Mouse (Mus musculus): ENCODE measurements around the gene Pou3f1. TPM values are rescaled to one million over a fixed set of nuclear protein-coding genes. Genes with fewer than 3 reads are reported as not detected.

Pou3f1 gene
- polyA plus RNA-seq, 1 experiment: 0.02 TPM

DNA sequence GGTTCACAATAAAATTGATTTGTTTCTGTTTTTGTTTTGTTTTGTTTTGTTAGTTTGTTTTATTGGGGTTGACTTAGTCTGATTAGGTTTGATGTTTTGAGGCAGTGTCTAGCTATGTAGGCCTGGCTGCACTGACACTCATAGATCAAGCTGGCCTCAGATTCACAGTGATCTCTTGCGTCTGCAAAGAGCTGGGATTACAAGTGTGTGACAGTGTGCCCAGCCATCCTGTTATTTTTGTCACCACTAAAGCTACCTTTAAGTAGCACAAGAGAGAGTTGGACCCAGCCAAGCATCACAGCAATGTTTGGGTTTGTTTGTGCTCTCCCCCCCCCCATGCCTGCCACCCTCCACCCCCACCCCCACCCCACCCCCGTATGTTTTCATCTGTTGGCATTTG lies 38.0 kb downstream of the Pou3f1 start:
- Histone ChIP-seq H3K4me1 (ENCODE audit: control insufficient read depth) (peaks cover 54% of the 10 kb centered on the region), H3K9me3 (ENCODE audit: control insufficient read depth, low read length) (no peaks in the 10 kb centered on the region), H3K36me3 (ENCODE audit: control insufficient read depth) (peaks cover 7% of the 10 kb centered on the region), H3K27me3 (ENCODE audit: control insufficient read depth) (peaks cover 11% of the 10 kb centered on the region), H3K4me3 (replicated peaks) (no peak overlapping the region)
- TF ChIP-seq GATA1 (IDR thresholded peaks at IDR 0.05; ENCODE audit: low read length): no peak
- TF ChIP-seq TAL1 (IDR thresholded peaks at IDR 0.05; ENCODE audit: low read length): no peak

DNA sequence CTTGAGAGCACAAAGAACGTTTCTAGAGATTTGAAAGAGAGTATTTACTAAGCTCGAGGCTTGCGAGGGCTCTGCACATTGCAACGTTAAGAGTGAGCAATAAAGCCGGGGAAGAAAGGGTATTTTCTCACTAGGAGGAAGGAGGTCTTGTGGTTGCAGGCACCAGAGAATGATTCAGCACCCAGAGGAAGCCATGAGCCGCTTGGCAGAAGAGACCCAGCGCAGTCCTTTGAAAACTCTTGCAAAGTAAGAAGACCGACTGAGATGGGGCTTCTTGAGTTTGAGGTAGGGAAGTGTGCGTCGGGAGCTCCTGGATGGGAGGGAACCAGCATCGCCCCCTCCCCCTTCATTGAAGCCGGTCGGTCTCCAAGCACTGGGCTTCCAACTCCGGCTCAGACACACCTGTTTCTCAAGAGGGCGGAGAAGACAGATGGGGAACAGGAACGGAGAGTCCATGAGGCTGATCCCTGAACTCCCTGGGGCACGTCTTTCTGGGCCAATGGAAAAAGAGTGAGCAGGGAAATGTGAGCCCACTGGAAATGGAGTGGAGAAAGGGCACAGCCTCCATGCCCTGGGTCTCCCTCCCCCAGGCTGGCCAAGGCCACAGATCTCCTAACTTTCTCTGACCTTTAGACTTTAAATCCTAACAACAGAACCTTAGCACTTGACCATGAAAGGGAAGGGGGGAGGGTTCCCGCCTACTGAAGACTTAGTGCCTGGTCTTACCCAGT lies 39.3 kb downstream of the Pou3f1 start:
- Histone ChIP-seq H3K36me3 (ENCODE audit: control insufficient read depth) (peaks cover under 1% of the 10 kb centered on the region), H3K4me3 (replicated peaks) (peak overlapping the region; percentile 27), H3K9me3 (ENCODE audit: control insufficient read depth, low read length) (no peaks in the 10 kb centered on the region), H3K27me3 (ENCODE audit: control insufficient read depth) (peaks cover 24% of the 10 kb centered on the region), H3K4me1 (ENCODE audit: control insufficient read depth) (peaks cover 63% of the 10 kb centered on the region)
- no peak for TF ChIP-seq TAL1 (IDR thresholded peaks at IDR 0.05; ENCODE audit: low read length)
- TF ChIP-seq GATA1 (IDR thresholded peaks at IDR 0.05; ENCODE audit: low read length): no peak

DNA sequence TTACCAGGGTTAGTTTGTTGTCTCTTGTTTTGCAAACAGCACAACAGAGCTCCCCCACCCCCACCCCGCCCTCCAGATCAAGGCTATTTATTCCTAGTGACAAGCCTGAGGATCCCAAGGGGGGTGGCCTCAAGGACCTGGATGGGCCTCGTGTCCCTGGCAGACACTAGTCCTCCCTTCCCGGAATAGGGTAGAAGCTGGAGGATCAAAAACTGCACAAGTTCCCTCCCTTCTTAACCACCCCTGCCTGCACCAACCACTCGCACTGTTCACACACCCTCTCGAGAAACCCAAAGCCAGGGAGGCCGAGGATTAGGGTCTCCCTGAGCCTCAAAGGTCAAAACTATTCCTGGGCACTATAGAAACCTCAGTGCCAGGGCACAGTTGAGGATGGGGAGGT lies 43.2 kb downstream of the Pou3f1 start:
- H3K4me1 ChIP-seq (ENCODE audit: control insufficient read depth): peaks cover 46% of the 10 kb centered on the region
- H3K4me3 ChIP-seq (replicated peaks): peak overlapping the region; percentile 69
- H3K27me3 ChIP-seq (ENCODE audit: control insufficient read depth): peaks cover 48% of the 10 kb centered on the region
- no peaks in the 10 kb centered on the region for H3K9me3 ChIP-seq (ENCODE audit: control insufficient read depth, low read length)
- TF ChIP-seq GATA1 (IDR thresholded peaks at IDR 0.05; ENCODE audit: low read length) (no peak), TAL1 (IDR thresholded peaks at IDR 0.05; ENCODE audit: low read length) (no peak)
- H3K36me3 ChIP-seq (ENCODE audit: control insufficient read depth): no peaks in the 10 kb centered on the region

DNA sequence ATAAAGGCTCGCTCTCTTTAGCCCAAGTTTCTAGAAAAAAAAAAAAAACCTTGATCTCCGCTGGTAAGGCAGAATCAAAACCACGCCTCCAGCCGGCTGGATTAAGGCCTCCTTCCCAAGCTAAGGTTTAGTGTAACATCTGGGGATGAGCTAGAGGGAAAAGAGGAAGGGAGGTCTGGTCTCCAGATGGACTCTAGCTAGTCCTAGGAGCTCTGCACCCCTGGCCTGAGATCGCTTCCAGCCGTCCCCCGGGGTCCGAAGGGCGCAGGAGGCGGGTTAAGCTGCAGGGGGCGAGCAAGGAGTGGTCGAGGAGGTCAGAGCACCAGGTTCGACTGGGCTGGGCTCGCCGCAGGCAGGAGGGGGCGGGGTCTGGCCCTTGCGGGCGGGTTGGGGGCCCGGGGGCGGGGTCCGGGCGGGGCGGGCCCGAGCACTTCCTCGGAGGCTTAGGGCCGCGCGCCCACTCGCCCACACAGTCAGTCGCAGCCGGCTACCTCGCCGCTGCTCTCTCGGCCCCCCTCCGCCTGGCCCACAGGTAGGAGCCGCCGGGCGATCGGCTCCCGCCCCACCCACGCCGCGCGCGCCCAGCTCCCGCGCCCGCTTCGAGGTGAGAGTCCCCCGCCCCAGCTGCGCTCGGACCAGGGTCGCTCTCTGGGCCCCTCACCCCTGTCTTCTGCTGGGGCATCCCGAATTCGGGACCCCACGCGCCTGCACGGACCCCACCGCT lies 43.8 kb downstream of the Pou3f1 start, which contains the start of gene Fhl3:
Gene Fhl3 (plus strand): TSS at position 454 of the 724 bp plus-strand sequence.
- Histone ChIP-seq H3K36me3 (ENCODE audit: control insufficient read depth) (no peaks in the 10 kb centered on the region), H3K4me1 (ENCODE audit: control insufficient read depth) (peaks cover 45% of the 10 kb centered on the region), H3K9me3 (ENCODE audit: control insufficient read depth, low read length) (no peaks in the 10 kb centered on the region), H3K4me3 (replicated peaks) (peak within 1 kb of the TSS; percentile 69), H3K27me3 (ENCODE audit: control insufficient read depth) (peaks cover 52% of the 10 kb centered on the region)
- no peak for TF ChIP-seq TAL1 (IDR thresholded peaks at IDR 0.05; ENCODE audit: low read length)
- TF ChIP-seq GATA1 (IDR thresholded peaks at IDR 0.05; ENCODE audit: low read length): no peak

DNA sequence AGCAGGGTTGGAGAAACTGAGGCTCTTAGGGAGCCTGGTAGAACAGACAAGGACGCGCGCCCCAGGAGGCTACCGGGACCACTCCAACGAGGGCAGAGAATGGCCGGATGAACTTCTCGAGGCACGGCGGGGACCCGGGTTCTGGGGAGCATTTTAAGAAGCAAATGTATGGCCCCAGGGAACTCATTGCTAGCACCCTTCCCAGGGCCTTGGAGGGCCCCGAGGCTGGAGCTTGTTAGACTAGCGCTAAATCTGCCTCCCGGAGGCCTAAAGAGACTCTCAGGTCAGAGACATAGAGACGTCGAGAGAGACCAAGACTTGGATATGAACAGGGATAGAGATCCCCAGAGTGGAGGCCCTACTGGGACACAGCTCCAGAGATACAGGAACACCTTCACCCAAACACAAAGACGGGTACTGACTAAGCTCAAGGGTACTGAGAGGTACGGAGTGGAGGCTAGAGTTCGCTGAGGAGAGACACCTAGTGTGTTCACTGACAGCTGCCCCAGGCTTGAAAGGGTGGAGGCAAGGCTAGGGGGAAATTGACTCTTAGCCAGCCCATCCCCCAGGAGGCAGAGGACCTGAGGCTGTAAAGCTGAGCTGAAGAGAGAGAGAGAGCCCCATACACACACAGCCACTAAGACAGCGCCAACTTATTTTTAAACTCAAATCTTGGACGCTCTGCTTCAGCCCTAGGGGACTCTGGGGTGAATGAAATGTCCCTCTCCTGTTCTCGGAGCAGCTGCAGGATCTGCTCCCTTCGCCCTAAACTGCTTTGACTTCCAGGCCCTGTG lies 44.6 kb downstream of the Pou3f1 start:
- Histone ChIP-seq H3K36me3 (ENCODE audit: control insufficient read depth) (peaks cover 4% of the 10 kb centered on the region; the same call in 1 of the 2 replicates), H3K4me1 (ENCODE audit: control insufficient read depth) (peaks cover 40% of the 10 kb centered on the region), H3K4me3 (replicated peaks) (peak overlapping the region; percentile 69), H3K9me3 (ENCODE audit: control insufficient read depth, low read length) (no peaks in the 10 kb centered on the region), H3K27me3 (ENCODE audit: control insufficient read depth) (peaks cover 47% of the 10 kb centered on the region)
- TF ChIP-seq GATA1 (IDR thresholded peaks at IDR 0.05; ENCODE audit: low read length): no peak
- no peak for TF ChIP-seq TAL1 (IDR thresholded peaks at IDR 0.05; ENCODE audit: low read length)

DNA sequence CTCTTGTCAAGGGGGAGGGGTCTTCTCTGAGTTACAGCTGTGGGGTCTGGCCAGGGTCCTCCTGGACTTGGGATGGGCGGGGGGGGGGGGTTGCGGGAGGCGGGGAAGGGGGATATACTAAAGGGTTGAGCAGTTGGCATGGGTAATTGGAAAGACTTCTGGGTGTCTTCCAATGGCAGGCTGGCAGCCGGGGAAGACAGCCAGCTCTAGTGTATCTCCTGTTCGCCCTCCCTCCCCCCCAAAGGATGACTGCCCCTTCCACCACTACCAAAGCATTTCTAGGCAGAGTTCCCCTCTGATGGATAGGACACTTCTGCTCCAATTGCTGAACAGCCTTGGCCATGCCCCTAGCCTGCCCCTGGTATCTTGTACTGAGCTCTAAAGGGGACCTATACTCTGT lies 45.3 kb downstream of the Pou3f1 start:
- Histone ChIP-seq H3K9me3 (ENCODE audit: control insufficient read depth, low read length) (no peaks in the 10 kb centered on the region), H3K27me3 (ENCODE audit: control insufficient read depth) (peaks cover 46% of the 10 kb centered on the region), H3K36me3 (ENCODE audit: control insufficient read depth) (peaks cover 4% of the 10 kb centered on the region; the same call in 1 of the 2 replicates), H3K4me1 (ENCODE audit: control insufficient read depth) (peaks cover 38% of the 10 kb centered on the region), H3K4me3 (replicated peaks) (no peak overlapping the region)
- TF ChIP-seq GATA1 (IDR thresholded peaks at IDR 0.05; ENCODE audit: low read length) (no peak), TAL1 (IDR thresholded peaks at IDR 0.05; ENCODE audit: low read length) (no peak)

DNA sequence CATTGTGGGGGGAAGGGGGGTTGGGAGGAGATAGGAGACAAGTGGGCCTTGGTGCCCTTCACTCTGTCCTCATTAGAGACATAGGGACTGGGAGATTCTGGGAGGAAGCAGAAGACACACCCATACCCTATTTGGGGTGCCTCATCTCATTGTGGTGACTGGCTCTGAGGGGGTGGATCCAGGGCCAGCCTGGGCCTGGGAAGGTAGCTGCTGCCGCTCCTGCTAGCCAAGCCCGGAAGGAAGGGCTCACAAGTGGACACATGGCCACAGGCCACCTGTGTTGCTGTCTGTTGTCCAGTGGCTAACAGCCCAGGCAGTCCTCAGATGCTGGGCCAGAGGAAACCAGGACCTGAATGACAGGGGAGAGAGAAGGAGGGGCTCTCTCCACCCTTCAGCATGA lies 46.8 kb downstream of the Pou3f1 start:
- Histone ChIP-seq H3K27me3 (ENCODE audit: control insufficient read depth) (peaks cover 46% of the 10 kb centered on the region), H3K36me3 (ENCODE audit: control insufficient read depth) (peaks cover 10% of the 10 kb centered on the region; the same call in 1 of the 2 replicates), H3K4me1 (ENCODE audit: control insufficient read depth) (peaks cover 43% of the 10 kb centered on the region), H3K4me3 (replicated peaks) (no peak overlapping the region), H3K9me3 (ENCODE audit: control insufficient read depth, low read length) (no peaks in the 10 kb centered on the region)
- TF ChIP-seq TAL1 (IDR thresholded peaks at IDR 0.05; ENCODE audit: low read length) (no peak), GATA1 (IDR thresholded peaks at IDR 0.05; ENCODE audit: low read length) (no peak)

DNA sequence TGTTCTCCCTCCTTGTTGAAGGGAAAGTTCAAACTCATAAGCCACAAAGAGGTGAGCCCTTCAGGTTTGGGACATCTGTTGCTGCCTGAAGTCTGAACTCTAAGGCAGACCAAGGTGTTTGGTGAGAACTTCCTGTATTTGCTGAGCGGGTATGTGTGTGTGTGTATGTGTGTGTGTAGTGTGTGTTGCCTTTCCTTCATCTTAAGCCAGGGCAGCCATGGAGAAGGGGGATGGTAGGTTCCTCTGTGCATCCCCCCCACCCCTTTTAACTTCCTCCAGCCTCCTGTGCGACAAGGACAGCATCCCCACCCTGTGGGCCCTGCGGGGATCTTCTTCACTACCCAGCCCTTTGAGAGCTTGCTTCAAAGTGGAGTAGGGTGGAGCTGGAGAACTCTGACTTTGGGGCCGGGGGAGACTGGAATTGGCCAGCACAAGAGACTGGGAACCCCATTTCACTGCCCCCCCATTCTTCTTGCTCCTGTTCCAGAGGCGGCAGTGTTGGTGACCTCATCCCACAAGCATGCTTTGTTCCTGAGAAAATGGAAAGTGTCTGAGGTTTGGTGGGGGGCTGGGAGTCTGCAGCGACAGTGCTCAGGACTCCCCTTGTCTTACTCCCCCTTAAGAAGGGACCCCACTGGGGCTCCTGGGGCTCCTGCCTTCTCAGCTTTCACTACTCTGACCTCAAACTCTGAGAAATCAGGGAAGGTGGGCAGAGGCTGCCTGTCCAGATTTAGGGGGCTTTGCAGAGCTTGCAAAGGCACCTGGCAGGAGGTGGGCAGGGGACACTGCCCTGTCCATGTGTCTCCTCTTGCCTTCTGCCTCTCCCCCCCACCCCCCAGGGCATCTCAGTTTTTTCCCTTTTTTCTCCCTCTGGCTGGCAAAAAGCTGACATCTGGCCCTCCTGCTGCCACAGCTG lies 47.5 kb downstream of the Pou3f1 start:
- Histone ChIP-seq H3K36me3 (ENCODE audit: control insufficient read depth) (peaks cover 10% of the 10 kb centered on the region; the same call in 1 of the 2 replicates), H3K4me1 (ENCODE audit: control insufficient read depth) (peaks cover 50% of the 10 kb centered on the region), H3K4me3 (replicated peaks) (no peak overlapping the region), H3K27me3 (ENCODE audit: control insufficient read depth) (peaks cover 42% of the 10 kb centered on the region), H3K9me3 (ENCODE audit: control insufficient read depth, low read length) (no peaks in the 10 kb centered on the region)
- TF ChIP-seq TAL1 (IDR thresholded peaks at IDR 0.05; ENCODE audit: low read length) (no peak), GATA1 (IDR thresholded peaks at IDR 0.05; ENCODE audit: low read length) (no peak)

Measured in erythroblast, embryonic 14.5 days (primary cell).